14 mouse cellular contexts compared by ENCODE assay signal in the genomic region with DNA sequence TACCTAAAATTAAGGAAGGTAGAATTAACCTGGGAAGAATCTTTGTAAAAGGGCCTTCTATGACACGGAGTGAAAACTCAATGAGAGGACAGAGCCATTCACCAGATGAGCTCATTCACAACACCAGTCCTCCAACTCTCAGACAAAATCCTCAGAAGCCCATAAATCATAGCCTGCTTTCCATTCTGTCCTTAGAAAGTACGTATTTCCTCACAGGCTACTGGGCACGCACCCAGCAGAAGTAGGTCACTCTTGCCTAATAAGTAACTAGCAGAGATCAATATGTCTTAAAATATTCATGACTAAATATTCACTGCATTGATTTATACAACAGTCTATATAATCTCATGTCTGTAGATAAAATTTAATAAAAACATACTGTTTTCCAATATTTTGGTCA.
DNase-seq lines count a peak whose midpoint lies in the region; ATAC-seq and TF ChIP-seq lines count a peak whose summit lies in the region.
"Had no signal": no experiment of that assay in that cellular context is flagged by ENCODE, and none has a peak within 500 bp of the region (broad histone marks: within the 10 kb centered on the region; RNA-seq: fewer than 3 reads in every experiment).

No protein-coding gene starts in this region.

- no peaks in the 10 kb centered on the region for H3K4me1 ChIP-seq in hindbrain, postnatal 0 days (ENCODE audit: insufficient read depth, low read length)
- H3K4me1 ChIP-seq in hindbrain, embryonic 12.5 days, result no peaks in the 10 kb centered on the region
- no peaks in the 10 kb centered on the region for H3K4me1 ChIP-seq in midbrain, embryonic 16.5 days (ENCODE audit: control insufficient read depth, insufficient read depth, low read length)
- no peaks in the 10 kb centered on the region for H3K4me1 ChIP-seq in midbrain, embryonic 15.5 days
- H3K4me1 ChIP-seq: hindbrain, embryonic 13.5 days; liver, embryonic 13.5 days had no signal

- 63% methylated on average over 3 of the region's 3 CpGs for WGBS in hindbrain, postnatal 0 days
- 72% methylated on average over 3 of the region's 3 CpGs for WGBS in hindbrain, embryonic 12.5 days
- WGBS in midbrain, embryonic 16.5 days, result 89% methylated on average over 3 of the region's 3 CpGs
- WGBS in midbrain, embryonic 15.5 days, result 85% methylated on average over 3 of the region's 3 CpGs

- peak; percentile 12 for DNase-seq in hindbrain, postnatal 0 days (ENCODE audit: low spot score)
- peak; percentile 94 for DNase-seq in adipocyte (ENCODE audit: low spot score)
- peak; percentile 78 for DNase-seq in adrenal gland, postnatal 10 days
- DNase-seq in kidney, postnatal 4 days, result peak; percentile 2 to 19
- DNase-seq: liver, embryonic 13.5 days; spleen, adult 18-20 months; thymus, adult 18-20 months had no signal

- no peak overlapping the region for H3K4me3 ChIP-seq in hindbrain, postnatal 0 days (ENCODE audit: low read length)
- no peak overlapping the region for H3K4me3 ChIP-seq in hindbrain, embryonic 12.5 days
- H3K4me3 ChIP-seq in midbrain, embryonic 16.5 days (ENCODE audit: low read depth, low read length), result no peak overlapping the region
- H3K4me3 ChIP-seq in midbrain, embryonic 15.5 days, result no peak overlapping the region
- H3K4me3 ChIP-seq: erythroblast, embryonic 14.5 days; hindbrain, embryonic 13.5 days; liver, embryonic 13.5 days had no signal

- no peak overlapping the region for H3K27ac ChIP-seq in hindbrain, postnatal 0 days
- no peak overlapping the region for H3K27ac ChIP-seq in hindbrain, embryonic 12.5 days
- H3K27ac ChIP-seq in midbrain, embryonic 16.5 days (ENCODE audit: low read length), result no peak overlapping the region
- H3K27ac ChIP-seq in midbrain, embryonic 15.5 days, result no peak overlapping the region
- H3K27ac ChIP-seq: hindbrain, embryonic 13.5 days; liver, embryonic 13.5 days had no signal

- H3K4me2 ChIP-seq in hindbrain, postnatal 0 days (ENCODE audit: low read depth, low read length), result no peak overlapping the region
- no peak overlapping the region for H3K4me2 ChIP-seq in hindbrain, embryonic 12.5 days (replicated peaks)
- no peak overlapping the region for H3K4me2 ChIP-seq in midbrain, embryonic 16.5 days (ENCODE audit: low read length)
- no peak overlapping the region for H3K4me2 ChIP-seq in midbrain, embryonic 15.5 days
- H3K4me2 ChIP-seq: hindbrain, embryonic 13.5 days; liver, embryonic 13.5 days; midbrain, embryonic 11.5 days had no signal

- no peak overlapping the region for H3K9ac ChIP-seq in hindbrain, postnatal 0 days (replicated peaks; ENCODE audit: low read length)
- no peak overlapping the region for H3K9ac ChIP-seq in hindbrain, embryonic 12.5 days
- no peak overlapping the region for H3K9ac ChIP-seq in midbrain, embryonic 16.5 days (ENCODE audit: low read depth, low read length)
- H3K9ac ChIP-seq in midbrain, embryonic 15.5 days, result no peak overlapping the region
- H3K9ac ChIP-seq: hindbrain, embryonic 13.5 days; liver, embryonic 13.5 days had no signal

- no peaks in the 10 kb centered on the region for H3K27me3 ChIP-seq in hindbrain, postnatal 0 days (ENCODE audit: insufficient read depth, low read length)
- no peaks in the 10 kb centered on the region for H3K27me3 ChIP-seq in hindbrain, embryonic 12.5 days
- no peaks in the 10 kb centered on the region for H3K27me3 ChIP-seq in midbrain, embryonic 16.5 days (ENCODE audit: control insufficient read depth, insufficient read depth, low read depth, low read length)
- no peaks in the 10 kb centered on the region for H3K27me3 ChIP-seq in midbrain, embryonic 15.5 days (replicated peaks)
- H3K27me3 ChIP-seq: hindbrain, embryonic 13.5 days; liver, embryonic 13.5 days had no signal

- H3K36me3 ChIP-seq in hindbrain, postnatal 0 days (ENCODE audit: insufficient read depth, low read length), result no peaks in the 10 kb centered on the region
- no peaks in the 10 kb centered on the region for H3K36me3 ChIP-seq in hindbrain, embryonic 12.5 days
- no peaks in the 10 kb centered on the region for H3K36me3 ChIP-seq in midbrain, embryonic 16.5 days (ENCODE audit: control insufficient read depth, insufficient read depth, low read length)
- H3K36me3 ChIP-seq in midbrain, embryonic 15.5 days (replicated peaks), result no peaks in the 10 kb centered on the region
- H3K36me3 ChIP-seq: G1E; hindbrain, embryonic 13.5 days; liver, embryonic 13.5 days had no signal

- no peak for TF ChIP-seq CTCF in hindbrain, postnatal 0 days (IDR thresholded peaks at IDR 0.05; ENCODE audit: low read depth)

- no peaks in the 10 kb centered on the region for H3K9me3 ChIP-seq in hindbrain, postnatal 0 days (ENCODE audit: low read length)
- H3K9me3 ChIP-seq in hindbrain, embryonic 12.5 days (replicated peaks), result no peaks in the 10 kb centered on the region
- H3K9me3 ChIP-seq in midbrain, embryonic 16.5 days (replicated peaks; ENCODE audit: control insufficient read depth, low read length, poor library complexity, severe bottlenecking), result no peaks in the 10 kb centered on the region
- no peaks in the 10 kb centered on the region for H3K9me3 ChIP-seq in midbrain, embryonic 15.5 days
- H3K9me3 ChIP-seq: G1E; hindbrain, embryonic 13.5 days; liver, embryonic 13.5 days had no signal

- ATAC-seq in hindbrain, postnatal 0 days, result no peak
- ATAC-seq in hindbrain, embryonic 12.5 days (ENCODE audit: low FRiP score), result no peak
- no peak for ATAC-seq in midbrain, embryonic 16.5 days
- ATAC-seq in midbrain, embryonic 15.5 days (replicated peaks), result no peak

Comparison
In these comparisons a context has a peak if more than half of its experiments do, and no peak if none do; other contexts are left out.
1. DNase-seq: peak in every context shown above with its lines; median percentile 94 in adipocyte; 78 in adrenal gland, postnatal 10 days; 12 in hindbrain, postnatal 0 days; 10 in kidney, postnatal 4 days.